Mouse (Mus musculus): ENCODE data around the gene Fam43a. TPM values are rescaled to one million over a fixed set of nuclear protein-coding genes. Genes with fewer than 3 reads are reported as not detected.

Gene Fam43a
- total and polyA plus RNA-seq, 3 experiments = 82.1 to 121 (median 106) TPM

GRCm38 (mm10) chr16:30571378-30571777 lies 28.1 kb upstream of the Fam43a start:
- H3K9me3 ChIP-seq (replicated peaks; ENCODE audit: low read length) = no peaks in the 10 kb centered on the region
- DNase-seq (ENCODE audit: extremely low read depth) = no peak
- TF ChIP-seq POLR2A (IDR thresholded peaks at IDR 0.05; ENCODE audit: low read depth, low read length) (no peak), NELFE (IDR thresholded peaks at IDR 0.05; ENCODE audit: low read depth, low read length) (no peak), TBP (conservative IDR thresholded peaks at IDR 0.05; ENCODE audit: low read depth, low read length) (no peak), ZNF384 (IDR thresholded peaks at IDR 0.05; ENCODE audit: low read depth, low read length) (no peak), RCOR1 (conservative IDR thresholded peaks at IDR 0.05; ENCODE audit: low read depth, low read length) (no peak), GABPA (IDR thresholded peaks at IDR 0.05; ENCODE audit: insufficient replicate concordance, low read depth, low read length) (no peak), JUND (conservative IDR thresholded peaks at IDR 0.05; ENCODE audit: low read depth, low read length) (no peak), E2F4 (IDR thresholded peaks at IDR 0.05; ENCODE audit: insufficient replicate concordance, low read depth, low read length) (no peak), SMC3 (IDR thresholded peaks at IDR 0.05; ENCODE audit: low read depth, low read length) (no peak), MAX (IDR thresholded peaks at IDR 0.05; ENCODE audit: low read length) (no peak), POLR2AphosphoS2 (IDR thresholded peaks at IDR 0.05; ENCODE audit: low read depth, low read length) (no peak), PAX5 (IDR thresholded peaks at IDR 0.05; ENCODE audit: low read length) (no peak), IRF4 (IDR thresholded peaks at IDR 0.05; ENCODE audit: low read depth, low read length) (no peak), USF2 (conservative IDR thresholded peaks at IDR 0.05; ENCODE audit: low read depth, low read length) (no peak), MXI1 (IDR thresholded peaks at IDR 0.05; ENCODE audit: low read depth, low read length) (no peak), MAZ (IDR thresholded peaks at IDR 0.05; ENCODE audit: low read depth, low read length) (no peak), MYC (IDR thresholded peaks at IDR 0.05; ENCODE audit: low read depth, low read length) (no peak)
- no peak overlapping the region for H3K27ac ChIP-seq (ENCODE audit: insufficient read depth, low read depth)
- dilution Hi-C loops (cut with MboI; ENCODE audit: extremely low pct_ligation_motif_present, extremely low pct_unique_long_range_greater_than_20kb, low sequenced_read_pairs) (no loop called here), in situ Hi-C loops (cut with MboI; ENCODE audit: low pct_ligation_motif_present, low pct_unique_long_range_greater_than_20kb, low sequenced_read_pairs) (no loop called here)
- H3K36me3 ChIP-seq (replicated peaks in 1 of 2; ENCODE audit: control insufficient read depth in 1 of 2, insufficient read depth in 1 of 2, low read length in 1 of 2) = peaks cover 85 to 97% of the 10 kb centered on the region in 2 experiments
- H3K9ac ChIP-seq (ENCODE audit: insufficient read depth, low read depth) = no peak overlapping the region
- no peak overlapping the region for H3K4me3 ChIP-seq (replicated peaks in 1 of 3; ENCODE audit: low read depth in 2 of 3, low read length in 2 of 3, poor library complexity in 1 of 3)
- H3K4me2 ChIP-seq (ENCODE audit: insufficient read depth, low read depth, poor library complexity, severe bottlenecking) = no peak overlapping the region
- H3K4me1 ChIP-seq (ENCODE audit: control insufficient read depth in 1 of 2, insufficient read depth in 2 of 2) = no peaks in the 10 kb centered on the region
- H3K27me3 ChIP-seq (replicated peaks) = no peaks in the 10 kb centered on the region
- 0 out of 2 replicates have a peak, but pooled peaks cover 6% of the 10 kb centered on the region for H3K79me2 ChIP-seq (replicated peaks; ENCODE audit: control insufficient read depth, extremely low read depth, insufficient read depth, poor library complexity, severe bottlenecking)

- dilution Hi-C loops (cut with MboI; ENCODE audit: extremely low pct_ligation_motif_present, extremely low pct_unique_long_range_greater_than_20kb, low sequenced_read_pairs) = no loop called here
- no peak overlapping the region for H3K9ac ChIP-seq (ENCODE audit: insufficient read depth, low read depth)
- no peak for DNase-seq (ENCODE audit: extremely low read depth)
- 0 out of 2 replicates have a peak, but pooled peaks cover 6% of the 10 kb centered on the region for H3K79me2 ChIP-seq (replicated peaks; ENCODE audit: control insufficient read depth, extremely low read depth, insufficient read depth, poor library complexity, severe bottlenecking)
- H3K9me3 ChIP-seq (replicated peaks; ENCODE audit: low read length) = no peaks in the 10 kb centered on the region
- H3K4me1 ChIP-seq (ENCODE audit: control insufficient read depth in 1 of 2, insufficient read depth in 2 of 2) = no peaks in the 10 kb centered on the region
- TF ChIP-seq ELF1 (IDR thresholded peaks at IDR 0.05; ENCODE audit: low read depth, low read length) = no peak
- TF ChIP-seq SMC3 (IDR thresholded peaks at IDR 0.05; ENCODE audit: low read depth, low read length) = no peak
- TF ChIP-seq MAFK (IDR thresholded peaks at IDR 0.05; ENCODE audit: insufficient replicate concordance, low read length) = no peak
- no peak for TF ChIP-seq MAZ (IDR thresholded peaks at IDR 0.05; ENCODE audit: low read depth, low read length)
- no peak for TF ChIP-seq NELFE (IDR thresholded peaks at IDR 0.05; ENCODE audit: low read depth, low read length)
- no peak for TF ChIP-seq HCFC1 (IDR thresholded peaks at IDR 0.05; ENCODE audit: low read depth, low read length)
- no peak for TF ChIP-seq CHD1 (IDR thresholded peaks at IDR 0.05; ENCODE audit: low read depth, low read length)
- no peak for TF ChIP-seq SIN3A (IDR thresholded peaks at IDR 0.05; ENCODE audit: low read length)
- no peak for TF ChIP-seq EP300 (IDR thresholded peaks at IDR 0.05; ENCODE audit: low read length)
- TF ChIP-seq TBP (conservative IDR thresholded peaks at IDR 0.05; ENCODE audit: low read depth, low read length) = no peak
- no peak for TF ChIP-seq MXI1 (IDR thresholded peaks at IDR 0.05; ENCODE audit: low read depth, low read length)
- TF ChIP-seq RAD21 (IDR thresholded peaks at IDR 0.05; ENCODE audit: low read depth, low read length) = no peak
- TF ChIP-seq ZKSCAN1 (IDR thresholded peaks at IDR 0.05; ENCODE audit: borderline replicate concordance, low read depth, low read length) = no peak
- TF ChIP-seq POLR2AphosphoS2 (IDR thresholded peaks at IDR 0.05; ENCODE audit: low read depth, low read length) = no peak
- TF ChIP-seq CTCF (conservative IDR thresholded peaks at IDR 0.05 in 1 of 2, IDR thresholded peaks at IDR 0.05 in 1 of 2; ENCODE audit: low read depth in 2 of 2, low read length in 2 of 2) = no peak
- no peak for TF ChIP-seq JUND (conservative IDR thresholded peaks at IDR 0.05; ENCODE audit: low read depth, low read length)
- no peak for TF ChIP-seq TCF12 (IDR thresholded peaks at IDR 0.05; ENCODE audit: low read depth, low read length)
- in situ Hi-C loops (cut with MboI; ENCODE audit: low pct_ligation_motif_present, low pct_unique_long_range_greater_than_20kb, low sequenced_read_pairs) = no loop called here
- H3K4me3 ChIP-seq (replicated peaks in 1 of 3; ENCODE audit: low read depth in 2 of 3, low read length in 2 of 3, poor library complexity in 1 of 3) = no peak overlapping the region
- H3K27me3 ChIP-seq (replicated peaks) = no peaks in the 10 kb centered on the region
- H3K27ac ChIP-seq (ENCODE audit: insufficient read depth, low read depth) = no peak overlapping the region
- no peak overlapping the region for H3K4me2 ChIP-seq (ENCODE audit: insufficient read depth, low read depth, poor library complexity, severe bottlenecking)
- peaks cover 84 to 97% of the 10 kb centered on the region in 2 experiments for H3K36me3 ChIP-seq (replicated peaks in 1 of 2; ENCODE audit: control insufficient read depth in 1 of 2, insufficient read depth in 1 of 2, low read length in 1 of 2)
Observed at GRCm38 (mm10) chr16:30572239-30572638, 27.3 kb upstream of the Fam43a start.

Measured in CH12.LX (cell line).